Mouse (Mus musculus): ENCODE results near the gene Zfp454.

The Zfp454 gene

GRCm38 (mm10) chr11:50887390-50888128, at the start of gene Zfp454:
Zfp454 (minus strand) TSS chr11:50887651.
- DNase-seq (ENCODE audit: low spot score in 2 of 2): peak; percentile 94 to 97

GRCm38 (mm10) chr11:50932040-50932439, 44.6 kb upstream of the Zfp454 start:
- DNase-seq (ENCODE audit: low spot score in 2 of 2): no peak

- DNase-seq (ENCODE audit: low spot score in 2 of 2): peak; percentile 84 to 90
Measured at GRCm38 (mm10) chr11:50931451-50931866, 44.0 kb upstream of the Zfp454 start, which contains the start of gene Zfp354b. Zfp354b (minus strand) TSS chr11:50931633.

GRCm38 (mm10) chr11:50931021-50931420, 43.6 kb upstream of the Zfp454 start:
- no peak for DNase-seq (ENCODE audit: low spot score in 2 of 2)

- no peak for DNase-seq (ENCODE audit: low spot score in 2 of 2)
Measured at GRCm38 (mm10) chr11:50930469-50931014, 43.1 kb upstream of the Zfp454 start.

GRCm38 (mm10) chr11:50915671-50916320, 28.3 kb upstream of the Zfp454 start, which contains the start of gene Zfp2:
Zfp2 (minus strand) TSS chr11:50916165.
- DNase-seq (ENCODE audit: low spot score in 2 of 2): peak; percentile 91 to 93

- no peak for DNase-seq (ENCODE audit: low spot score in 2 of 2)
Measured at GRCm38 (mm10) chr11:50914461-50914860, 27.0 kb upstream of the Zfp454 start.

GRCm38 (mm10) chr11:50913301-50913700, 25.9 kb upstream of the Zfp454 start:
- no peak for DNase-seq (ENCODE audit: low spot score in 2 of 2)

GRCm38 (mm10) chr11:50908136-50908535, 20.7 kb upstream of the Zfp454 start:
- DNase-seq (ENCODE audit: low spot score in 2 of 2): peak in 1 of 2 experiments; percentile 29

- no peak for DNase-seq (ENCODE audit: low spot score in 2 of 2)
Measured at GRCm38 (mm10) chr11:50897359-50897758, 9.9 kb upstream of the Zfp454 start.

- no peak for DNase-seq (ENCODE audit: low spot score in 2 of 2)
Measured at GRCm38 (mm10) chr11:50892441-50892840, 5.0 kb upstream of the Zfp454 start.

- DNase-seq (ENCODE audit: low spot score in 2 of 2): no peak
Measured at GRCm38 (mm10) chr11:50886933-50887293, 538 bp downstream of the Zfp454 start.

- DNase-seq (ENCODE audit: low spot score in 2 of 2): no peak
Measured at GRCm38 (mm10) chr11:50886231-50886932, 1.1 kb downstream of the Zfp454 start.

GRCm38 (mm10) chr11:50883756-50884155, 3.7 kb downstream of the Zfp454 start:
- DNase-seq (ENCODE audit: low spot score in 2 of 2): no peak

- no peak for DNase-seq (ENCODE audit: low spot score in 2 of 2)
Measured at GRCm38 (mm10) chr11:50878641-50879040, 8.8 kb downstream of the Zfp454 start.

- DNase-seq (ENCODE audit: low spot score in 2 of 2): no peak
Measured at GRCm38 (mm10) chr11:50850989-50851601, 36.4 kb downstream of the Zfp454 start.

- DNase-seq (ENCODE audit: low spot score in 2 of 2): no peak
Measured at GRCm38 (mm10) chr11:50850177-50850735, 37.2 kb downstream of the Zfp454 start, which contains the start of gene Grm6. Grm6 (plus strand) TSS chr11:50850685.

- DNase-seq (ENCODE audit: low spot score in 2 of 2): no peak
Measured at GRCm38 (mm10) chr11:50849310-50849709, 38.1 kb downstream of the Zfp454 start.

- no peak for DNase-seq (ENCODE audit: low spot score in 2 of 2)
Measured at GRCm38 (mm10) chr11:50848520-50849137, 38.8 kb downstream of the Zfp454 start.

- DNase-seq (ENCODE audit: low spot score in 2 of 2): no peak
Measured at GRCm38 (mm10) chr11:50847047-50847446, 40.4 kb downstream of the Zfp454 start.

GRCm38 (mm10) chr11:50845951-50846350, 41.5 kb downstream of the Zfp454 start:
- no peak for DNase-seq (ENCODE audit: low spot score in 2 of 2)

Data from right cerebral cortex, postnatal 36 days (tissue).